Mouse (Mus musculus) CH12.LX (cell line): ENCODE data around the gene Atxn7l1. TPM values are rescaled to one million over a fixed set of nuclear protein-coding genes. Genes with fewer than 3 reads are reported as not detected.

ENCODE experiments used
- DNase-seq: peaks from one replicate; pipeline ENCODE4 v3.0.0-alpha.2; 2013; ENCODE audit errors: extremely low read depth
- H3K27ac ChIP-seq: 2 replicates; pipeline ENCODE4 v1.5.1; 2012; ENCODE audit warnings: low read depth, mild to moderate bottlenecking, control low read depth, moderate library complexity; ENCODE audit not compliant: insufficient read depth
- H3K27me3 ChIP-seq: replicated peaks from 2 replicates; pipeline ENCODE3; 2012; ENCODE audit warnings: inconsistent platforms
- H3K36me3 ChIP-seq, 2 experiments: replicated peaks in 1 of 2; 2 replicates each; pipeline versions ENCODE3 to v1.6.1; 2012; ENCODE audit warnings: inconsistent platforms in 1 of 2, low read length in 1 of 2, mild to moderate bottlenecking in 1 of 2, mixed read lengths in 1 of 2, moderate library complexity in 1 of 2; ENCODE audit not compliant: control insufficient read depth in 1 of 2, insufficient read depth in 1 of 2
- H3K4me1 ChIP-seq, 2 experiments: 2 replicates each; pipeline ENCODE4 v1.6.1; 2012; ENCODE audit warnings: inconsistent platforms in 1 of 2, moderate library complexity in 1 of 2; ENCODE audit not compliant: insufficient read depth in 2 of 2, control insufficient read depth in 1 of 2
- H3K4me2 ChIP-seq: 2 replicates; pipeline ENCODE4 v1.6.1; 2012; ENCODE audit warnings: low read depth, mild to moderate bottlenecking, control low read depth; ENCODE audit not compliant: poor library complexity, insufficient read depth, severe bottlenecking
- H3K4me3 ChIP-seq, 3 experiments: fragments of 150-350 bp in 1 of 3; sonication (generic) in 1 of 3; replicated peaks in 1 of 3; 2 replicates each; pipeline versions ENCODE3 to v1.5.1; 2011 to 2012; ENCODE audit warnings: low read depth in 2 of 3, low read length in 2 of 3, mild to moderate bottlenecking in 2 of 3, moderate library complexity in 2 of 3, control low read depth in 1 of 3, improper control_type of control experiment in 1 of 3, inconsistent platforms in 1 of 3, mixed read lengths in 1 of 3; ENCODE audit not compliant: poor library complexity in 1 of 3
- H3K79me2 ChIP-seq: replicated peaks from 2 replicates; pipeline ENCODE4 v1.6.1; 2012; ENCODE audit warnings: mild to moderate bottlenecking, moderate library complexity; ENCODE audit not compliant: control insufficient read depth, poor library complexity, insufficient read depth, severe bottlenecking; ENCODE audit errors: extremely low read depth
- H3K9ac ChIP-seq: 2 replicates; pipeline ENCODE4 v1.6.1; 2012; ENCODE audit warnings: low read depth, mild to moderate bottlenecking, control low read depth, moderate library complexity; ENCODE audit not compliant: insufficient read depth
- H3K9me3 ChIP-seq: replicated peaks from 2 replicates; pipeline ENCODE3; 2012; ENCODE audit warnings: low read length, inconsistent platforms, mixed read lengths
- BHLHE40 ChIP-seq: IDR thresholded peaks from 2 replicates; pipeline ENCODE4 v1.6.1; 2011; ENCODE audit warnings: mild to moderate bottlenecking, low read depth, low read length, improper control_type of control experiment
- CTCF ChIP-seq, 2 experiments: IDR thresholded peaks in 1 of 2; conservative IDR thresholded peaks in 1 of 2; 2 replicates each; pipeline ENCODE4 v1.5.1; 2011 to 2012; ENCODE audit warnings: low read depth in 2 of 2, low read length in 2 of 2, improper control_type of control experiment in 1 of 2, inconsistent platforms in 1 of 2, mild to moderate bottlenecking in 1 of 2, moderate library complexity in 1 of 2
- ETS1 ChIP-seq: conservative IDR thresholded peaks from 2 replicates; pipeline ENCODE4 v1.6.1; 2012; ENCODE audit warnings: low read depth, mild to moderate bottlenecking, inconsistent platforms, low read length, improper control_type of control experiment, moderate library complexity
- GABPA ChIP-seq: IDR thresholded peaks from 2 replicates; pipeline ENCODE4 v1.6.1; 2012; ENCODE audit warnings: low read depth, low read length, improper control_type of control experiment, inconsistent platforms; ENCODE audit not compliant: insufficient replicate concordance
- IRF4 ChIP-seq: IDR thresholded peaks from 2 replicates; pipeline ENCODE4 v1.6.1; 2014; ENCODE audit warnings: low read depth, mild to moderate bottlenecking, inconsistent platforms, low read length, improper control_type of control experiment
- KAT2A ChIP-seq: IDR thresholded peaks from 2 replicates; pipeline ENCODE4 v1.6.1; 2012; ENCODE audit warnings: low read length, improper control_type of control experiment, inconsistent platforms; ENCODE audit not compliant: insufficient replicate concordance
- MAFK ChIP-seq: IDR thresholded peaks from 2 replicates; pipeline ENCODE4 v1.6.1; 2011; ENCODE audit warnings: low read length, improper control_type of control experiment; ENCODE audit not compliant: insufficient replicate concordance
- MAX ChIP-seq: IDR thresholded peaks from 2 replicates; pipeline ENCODE4 v1.6.1; 2011; ENCODE audit warnings: low read length, improper control_type of control experiment
- MEF2A ChIP-seq: IDR thresholded peaks from 2 replicates; pipeline ENCODE4 v1.6.1; 2014; ENCODE audit warnings: low read depth, mild to moderate bottlenecking, inconsistent platforms, low read length, improper control_type of control experiment, borderline replicate concordance
- MXI1 ChIP-seq: IDR thresholded peaks from 2 replicates; pipeline ENCODE4 v1.6.1; 2011; ENCODE audit warnings: mild to moderate bottlenecking, low read depth, low read length, improper control_type of control experiment
- NELFE ChIP-seq: IDR thresholded peaks from 2 replicates; pipeline ENCODE4 v1.6.1; 2011; ENCODE audit warnings: low read depth, low read length, improper control_type of control experiment
- NRF1 ChIP-seq: IDR thresholded peaks from 2 replicates; pipeline ENCODE4 v1.6.1; 2014; ENCODE audit warnings: low read depth, mild to moderate bottlenecking, inconsistent platforms, low read length, improper control_type of control experiment, moderate library complexity
- POLR2AphosphoS2 ChIP-seq: IDR thresholded peaks from 2 replicates; pipeline ENCODE4 v1.6.1; 2011; ENCODE audit warnings: low read depth, low read length, improper control_type of control experiment
- RAD21 ChIP-seq: IDR thresholded peaks from 2 replicates; pipeline ENCODE4 v1.6.1; 2011; ENCODE audit warnings: low read depth, mild to moderate bottlenecking, low read length, improper control_type of control experiment, moderate library complexity
- RCOR1 ChIP-seq: conservative IDR thresholded peaks from 2 replicates; pipeline ENCODE4 v1.6.1; 2012; ENCODE audit warnings: low read depth, mild to moderate bottlenecking, inconsistent platforms, low read length, improper control_type of control experiment
- SIN3A ChIP-seq: IDR thresholded peaks from 2 replicates; pipeline ENCODE4 v1.6.1; 2012; ENCODE audit warnings: low read length, improper control_type of control experiment, inconsistent platforms
- SMC3 ChIP-seq: IDR thresholded peaks from 2 replicates; pipeline ENCODE4 v1.6.1; 2011; ENCODE audit warnings: low read depth, low read length, improper control_type of control experiment
- TBP ChIP-seq: conservative IDR thresholded peaks from 2 replicates; pipeline ENCODE4 v1.6.1; 2011; ENCODE audit warnings: low read depth, low read length, improper control_type of control experiment
- TCF12 ChIP-seq: IDR thresholded peaks from 2 replicates; pipeline ENCODE4 v1.6.1; 2014; ENCODE audit warnings: low read depth, mild to moderate bottlenecking, inconsistent platforms, low read length, improper control_type of control experiment
- UBTF ChIP-seq: IDR thresholded peaks from 2 replicates; pipeline ENCODE4 v1.6.1; 2012; ENCODE audit warnings: low read depth, mild to moderate bottlenecking, inconsistent platforms, low read length, improper control_type of control experiment, moderate library complexity
- ZC3H11A ChIP-seq: IDR thresholded peaks from 2 replicates; pipeline ENCODE4 v1.6.1; 2012; ENCODE audit warnings: low read depth, mild to moderate bottlenecking, inconsistent platforms, low read length, improper control_type of control experiment
- ZKSCAN1 ChIP-seq: IDR thresholded peaks from 2 replicates; pipeline ENCODE4 v1.6.1; 2012; ENCODE audit warnings: low read depth, inconsistent platforms, low read length, improper control_type of control experiment, borderline replicate concordance
- ZMIZ1 ChIP-seq: IDR thresholded peaks from 2 replicates; pipeline ENCODE4 v1.6.1; 2012; ENCODE audit warnings: low read depth, mild to moderate bottlenecking, inconsistent platforms, low read length, improper control_type of control experiment
- ZNF384 ChIP-seq: IDR thresholded peaks from 2 replicates; pipeline ENCODE4 v1.6.1; 2012; ENCODE audit warnings: low read depth, low read length, improper control_type of control experiment, inconsistent platforms
- dilution Hi-C: fragments of 300-500 bp; cut with MboI; formaldehyde crosslinking; loops from 2 replicates; pipeline ENCODE4 v1.14.3; 2020; ENCODE audit warnings: low sequenced_read_pairs; ENCODE audit not compliant: extremely low pct_unique_long_range_greater_than_20kb, extremely low pct_ligation_motif_present
- in situ Hi-C: fragments of 300-500 bp; cut with MboI; formaldehyde crosslinking; loops from 3 replicates; pipeline ENCODE4 v1.14.3; 2019; ENCODE audit warnings: low sequenced_read_pairs, low pct_ligation_motif_present, low pct_unique_long_range_greater_than_20kb, mixed read lengths
- polyA plus RNA-seq: library from polyadenylated mRNA; unstranded; fragments of >175 nt; gene quantifications from 2 replicates; pipeline ENCODE4 v1.2.1, GENCODE M21; 2012; ENCODE audit warnings: low read depth; ENCODE audit not compliant: insufficient read length
- total RNA-seq, 2 experiments: library from RNA; depleted of rRNA; stranded (reverse); fragments of 300-350 nt in 1 of 2; fragments of >200 nt in 1 of 2; gene quantifications; 2 replicates each; pipeline ENCODE4 v1.2.3; 2012 to 2014

Atxn7l1 gene
- total and polyA plus RNA-seq, 3 experiments: 8.6 to 55.7 (median 9.0) TPM

GRCm38 (mm10) chr12:33365133-33365532, 217.6 kb downstream of the Atxn7l1 start:
- dilution Hi-C loops (no loop called here), in situ Hi-C loops (no loop called here)
- H3K27ac ChIP-seq: no peak overlapping the region
- no peak for DNase-seq
- H3K4me3 ChIP-seq: no peak overlapping the region
- no peak overlapping the region for H3K4me2 ChIP-seq
- no peaks in the 10 kb centered on the region for H3K27me3 ChIP-seq
- H3K4me1 ChIP-seq: peaks cover 0 to 7% of the 10 kb centered on the region in 2 experiments; a peak in 1 of 4 replicates
- H3K9me3 ChIP-seq: no peaks in the 10 kb centered on the region
- TF ChIP-seq KAT2A (no peak), NELFE (no peak), RCOR1 (no peak), ZMIZ1 (no peak), BHLHE40 (no peak), IRF4 (no peak), NRF1 (no peak)
- H3K9ac ChIP-seq: no peak overlapping the region
- no peaks in the 10 kb centered on the region for H3K79me2 ChIP-seq
- H3K36me3 ChIP-seq: peaks cover 58 to 96% of the 10 kb centered on the region in 2 experiments

GRCm38 (mm10) chr12:33369555-33369954, 222.1 kb downstream of the Atxn7l1 start:
- H3K9me3 ChIP-seq: no peaks in the 10 kb centered on the region
- no peak overlapping the region for H3K9ac ChIP-seq
- no peak overlapping the region for H3K4me3 ChIP-seq
- no peak overlapping the region for H3K27ac ChIP-seq
- H3K4me2 ChIP-seq: no peak overlapping the region
- H3K27me3 ChIP-seq: no peaks in the 10 kb centered on the region
- DNase-seq: no peak
- H3K79me2 ChIP-seq: no peaks in the 10 kb centered on the region
- H3K4me1 ChIP-seq: peaks cover 0 to 14% of the 10 kb centered on the region in 2 experiments; a peak in 2 of 4 replicates
- peaks cover 40 to 92% of the 10 kb centered on the region in 2 experiments for H3K36me3 ChIP-seq
- no peak for TF ChIP-seq GABPA
- TF ChIP-seq MAFK: peak; percentile 88
- TF ChIP-seq MAX: no peak
- TF ChIP-seq, all 38 proteins: peak for 1
- dilution Hi-C loops (no loop called here), in situ Hi-C loops (no loop called here)

GRCm38 (mm10) chr12:33379624-33380445, 232.3 kb downstream of the Atxn7l1 start:
- peak overlapping the region; percentile 5 to 44 (median 21) for H3K4me3 ChIP-seq
- peak overlapping the region; percentile 72 for H3K4me2 ChIP-seq
- peaks cover 0 to 6% of the 10 kb centered on the region in 2 experiments; a peak in 2 of 4 replicates for H3K4me1 ChIP-seq
- no peak overlapping the region for H3K27ac ChIP-seq
- dilution Hi-C loops: no loop called here
- no peaks in the 10 kb centered on the region for H3K79me2 ChIP-seq
- 0 out of 2 replicates have a peak overlapping the region, but pooled peaks have one; percentile 6 for H3K9ac ChIP-seq
- H3K36me3 ChIP-seq: peaks cover 0 to 5% of the 10 kb centered on the region in 2 experiments
- peak; percentile 82 for DNase-seq
- H3K27me3 ChIP-seq: no peaks in the 10 kb centered on the region
- in situ Hi-C loops: no loop called here
- no peaks in the 10 kb centered on the region for H3K9me3 ChIP-seq
- TF ChIP-seq MEF2A: no peak
- no peak for TF ChIP-seq POLR2AphosphoS2
- TF ChIP-seq CTCF (conservative IDR thresholded peaks at IDR 0.05 in 1 of 2, IDR thresholded peaks at IDR 0.05 in 1 of 2; ENCODE audit: low read depth in 2 of 2, low read length in 2 of 2): peak; percentile 79 to 96
- TF ChIP-seq UBTF: no peak
- TF ChIP-seq ZC3H11A: no peak
- peak; percentile 37; the same call in 1 of the 2 replicates for TF ChIP-seq TCF12
- TF ChIP-seq ZNF384: no peak
- no peak for TF ChIP-seq ZKSCAN1
- TF ChIP-seq ETS1: no peak
- peak; percentile 89 for TF ChIP-seq MXI1
- no peak for TF ChIP-seq TBP
- TF ChIP-seq RAD21: peak; percentile 67
- TF ChIP-seq NELFE: peak; percentile 58
- peak; percentile 81 for TF ChIP-seq SIN3A
- peak; percentile 50; the same call in 1 of the 2 replicates for TF ChIP-seq SMC3
